Mouse (Mus musculus): ENCODE data around the gene Gp1ba.

The Gp1ba gene

DNA sequence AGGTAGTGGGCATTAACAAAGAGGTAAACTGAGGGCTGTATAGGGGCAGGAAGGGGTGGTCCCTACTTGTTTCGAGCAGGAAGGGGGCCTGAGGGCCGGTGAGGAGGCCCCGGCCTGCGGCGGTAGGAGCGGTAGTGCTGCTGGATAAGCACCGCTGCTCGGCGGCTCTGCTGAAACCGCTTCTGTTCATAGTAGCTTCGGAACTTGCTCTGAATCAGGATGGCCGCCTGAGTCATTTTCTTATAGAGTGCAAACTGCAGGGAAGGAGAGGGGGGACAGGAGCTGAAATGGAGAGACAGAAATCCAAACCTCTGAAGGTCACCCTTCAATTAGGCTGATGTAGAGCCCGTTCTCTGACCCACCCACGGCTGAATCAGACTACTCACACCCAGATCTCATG, 31.6 kb downstream of the Gp1ba start:
- DNase-seq: peak in 1 of 2 experiments; percentile 45

DNA sequence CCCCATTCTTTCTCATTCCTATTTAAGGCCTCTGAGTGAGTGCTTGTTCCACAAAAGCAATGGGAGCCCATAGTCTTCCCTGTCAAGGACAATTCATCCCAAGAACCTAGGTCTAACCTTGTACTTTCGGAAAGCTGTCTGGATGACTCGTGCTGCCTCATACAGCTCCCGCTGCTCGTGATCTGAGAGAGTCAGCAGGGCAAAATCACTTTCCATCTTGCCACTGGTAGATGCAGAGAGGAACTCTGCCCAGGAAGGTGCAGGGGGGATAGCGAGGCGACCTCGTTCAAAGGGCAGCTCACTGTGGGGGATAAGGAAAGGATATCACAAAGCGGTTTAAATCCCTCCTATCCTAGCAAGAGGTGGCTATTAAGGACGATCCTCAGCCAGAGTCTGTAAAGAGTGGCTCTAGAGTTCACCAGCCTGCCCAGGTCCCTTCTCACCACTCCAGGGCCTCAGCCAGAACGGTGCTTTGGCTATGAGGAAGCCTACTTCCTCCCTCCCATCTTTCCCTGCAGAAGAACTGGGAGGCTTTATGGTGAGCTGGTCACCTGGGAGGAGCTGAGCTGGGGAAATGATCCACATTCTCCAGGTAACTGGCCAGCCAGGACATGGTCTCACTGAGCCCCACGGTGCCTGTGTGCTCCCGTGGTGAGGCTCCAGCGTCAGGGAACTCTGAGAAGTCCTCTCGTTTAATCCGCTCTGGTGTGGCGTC, 32.6 kb downstream of the Gp1ba start:
- DNase-seq: peak; percentile 25 to 36

DNA sequence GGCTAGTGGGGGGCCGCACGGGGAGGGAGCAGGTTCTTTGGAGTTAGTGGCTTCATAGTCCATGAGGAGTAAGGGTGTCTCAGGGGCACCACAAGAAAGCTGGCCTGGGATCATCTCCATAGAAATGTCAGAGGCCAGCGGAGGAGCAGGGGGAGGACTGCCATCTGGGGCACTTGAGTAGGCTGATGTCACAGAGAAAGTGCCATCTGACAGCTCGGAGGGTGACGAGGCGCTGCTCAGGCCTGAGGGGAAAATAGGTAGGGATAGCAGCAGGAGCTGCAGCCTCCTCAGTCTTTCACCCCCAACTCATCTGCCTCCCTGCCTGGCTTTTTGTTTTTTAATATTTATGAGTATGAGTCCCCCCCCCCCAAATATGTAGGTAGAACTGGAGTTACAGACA, 35.1 kb downstream of the Gp1ba start:
- DNase-seq: no peak

DNA sequence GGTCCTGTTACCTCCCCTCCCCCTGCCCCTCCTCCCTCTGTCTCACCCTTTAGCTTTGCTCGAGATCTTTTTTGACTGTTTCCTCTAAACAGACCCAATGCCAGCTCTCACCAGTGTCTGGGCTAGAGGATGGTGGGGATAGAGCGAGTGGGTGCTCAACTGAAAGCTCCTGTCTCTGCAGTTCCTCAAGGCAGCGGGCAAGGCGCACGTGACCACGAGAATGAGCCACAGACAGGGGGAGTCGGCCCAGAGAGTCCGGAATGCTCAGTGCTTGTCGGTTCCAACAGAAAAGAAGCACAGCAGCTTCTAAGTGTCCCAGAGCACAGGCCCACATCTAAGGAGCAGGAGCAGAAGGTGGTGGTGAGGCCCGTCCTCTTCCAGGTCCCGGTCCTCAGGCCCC, 35.6 kb downstream of the Gp1ba start:
- no peak for DNase-seq

DNA sequence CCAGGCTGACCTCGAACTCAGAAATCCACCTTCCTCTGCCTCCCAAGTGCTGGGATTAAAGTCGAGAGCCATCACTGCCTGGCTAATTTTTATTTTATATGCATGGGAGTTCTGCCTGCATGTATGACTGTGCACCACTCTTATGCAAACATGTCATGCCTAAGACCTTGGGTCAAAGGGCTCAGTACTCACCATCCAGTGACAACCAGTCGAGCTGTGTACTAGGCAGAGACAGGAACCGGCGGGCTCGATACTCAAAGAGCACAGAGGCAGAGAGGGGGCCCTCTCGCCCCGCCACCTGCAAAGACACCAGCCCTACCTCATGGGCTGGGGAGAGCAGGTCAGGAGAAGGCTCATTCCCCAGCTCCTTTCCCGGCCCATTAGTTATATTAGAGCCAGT, 39.2 kb downstream of the Gp1ba start:
- DNase-seq: no peak

DNA sequence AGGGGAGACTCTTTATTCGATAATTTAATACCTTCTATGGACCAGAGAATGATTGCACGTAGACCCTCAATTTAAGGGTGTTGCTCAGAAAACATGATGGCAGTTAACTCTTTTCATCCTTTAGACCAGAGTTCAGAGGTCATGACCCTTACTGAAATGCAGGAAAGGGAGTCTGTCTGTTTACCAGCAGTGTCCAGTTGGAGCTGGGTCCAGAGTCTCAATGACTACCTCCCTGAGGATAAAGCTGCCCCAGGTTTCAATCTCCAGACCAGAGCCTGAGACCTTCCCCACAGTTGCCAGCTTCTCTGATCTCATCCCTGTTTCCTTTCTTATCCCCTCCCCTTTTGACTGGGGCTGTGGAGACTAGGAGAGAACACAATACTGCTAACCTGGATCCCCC, 39.7 kb downstream of the Gp1ba start:
- DNase-seq: no peak

DNA sequence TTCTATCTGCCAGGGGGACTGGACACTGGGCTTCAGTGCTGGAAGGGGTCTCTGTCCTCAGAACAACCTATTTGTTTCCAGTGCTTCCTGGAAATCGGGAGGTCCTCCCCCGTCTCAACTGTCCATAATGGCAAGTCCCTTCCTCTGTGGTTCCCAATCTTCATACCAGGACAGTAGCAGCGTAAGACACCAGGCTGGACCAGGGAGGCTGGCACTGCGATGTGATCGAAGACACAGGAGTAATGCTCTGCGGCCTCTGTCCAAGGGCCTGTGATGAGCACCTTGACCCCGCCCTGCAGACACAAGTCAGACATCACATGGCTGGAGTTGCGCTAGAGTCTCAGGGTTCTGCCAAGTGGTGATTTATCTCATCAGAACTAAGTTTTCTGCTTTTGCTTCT, 40.4 kb downstream of the Gp1ba start:
- DNase-seq: no peak

DNA sequence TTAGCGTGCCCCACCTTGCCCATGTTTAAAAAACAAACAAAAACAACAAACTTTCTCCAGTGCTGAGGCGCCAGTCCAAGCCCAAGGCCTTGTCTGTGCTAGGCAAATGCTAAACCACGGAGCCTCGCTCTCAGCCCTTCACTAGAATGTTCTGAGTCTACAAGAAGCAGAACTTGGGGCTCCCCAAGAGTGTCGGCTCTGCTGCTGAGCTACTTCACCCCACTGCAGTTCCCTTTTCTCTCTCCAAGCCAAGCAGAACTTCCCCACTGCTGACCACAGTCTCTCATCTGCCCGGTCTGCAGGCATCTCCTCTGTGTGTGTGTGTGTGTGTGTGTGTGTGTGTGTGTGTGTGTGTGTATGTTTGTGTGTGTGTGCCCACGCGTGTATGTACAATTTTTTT, 41.0 kb downstream of the Gp1ba start:
- no peak for DNase-seq

DNA sequence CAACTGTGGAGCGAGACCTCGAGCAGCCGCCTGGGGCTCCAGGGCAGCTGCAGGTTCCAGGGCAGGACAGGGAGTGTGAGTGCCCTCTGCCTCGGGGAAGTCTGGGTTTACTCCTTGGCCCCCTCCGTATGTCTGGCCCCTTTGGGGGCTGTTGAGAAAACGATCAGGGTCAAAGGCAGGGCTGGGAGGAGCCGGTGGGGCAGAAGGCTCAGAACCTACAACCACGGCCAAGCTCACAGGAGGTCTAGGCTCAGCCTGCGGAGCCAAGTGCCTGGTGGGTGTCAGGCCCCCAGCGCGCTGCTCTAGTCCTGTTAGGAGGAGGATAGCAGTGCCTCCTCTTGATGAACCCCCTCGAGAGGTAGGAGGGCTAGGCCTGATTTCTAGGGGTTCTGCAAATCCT, 42.2 kb downstream of the Gp1ba start:
- no peak for DNase-seq

DNA sequence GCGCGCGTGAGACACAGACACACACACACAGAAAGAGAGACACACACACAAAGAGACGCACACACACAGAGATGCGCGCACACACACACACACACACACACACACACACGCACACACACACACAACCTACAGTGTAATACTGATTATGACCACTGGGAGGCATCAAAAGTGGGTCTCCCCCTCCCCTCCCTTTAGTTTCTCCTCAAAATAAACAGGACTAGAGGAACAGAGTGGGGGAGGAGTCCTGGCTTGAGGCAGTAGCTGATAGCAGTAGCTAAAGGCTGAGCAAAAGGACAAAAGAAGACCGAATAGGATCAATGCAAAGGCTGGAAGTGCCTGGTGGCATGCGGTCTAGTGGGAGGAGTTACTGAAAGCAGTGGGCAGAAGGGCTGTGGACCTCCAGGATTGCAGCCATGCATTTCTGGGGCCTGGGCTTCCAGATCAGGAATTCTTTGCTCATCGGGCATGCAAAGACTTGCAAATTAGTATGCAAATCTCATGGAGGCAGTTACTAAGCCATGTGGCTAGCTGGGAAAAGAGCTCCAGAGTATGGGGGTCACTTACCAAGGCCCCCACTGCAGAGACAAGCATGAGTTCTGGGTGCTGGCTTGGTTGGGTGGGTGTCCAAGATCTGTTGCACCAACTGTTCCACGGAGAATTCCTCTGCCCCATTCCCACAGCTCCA, 43.1 kb downstream of the Gp1ba start:
- peak in 1 of 2 experiments; percentile 26 for DNase-seq

DNA sequence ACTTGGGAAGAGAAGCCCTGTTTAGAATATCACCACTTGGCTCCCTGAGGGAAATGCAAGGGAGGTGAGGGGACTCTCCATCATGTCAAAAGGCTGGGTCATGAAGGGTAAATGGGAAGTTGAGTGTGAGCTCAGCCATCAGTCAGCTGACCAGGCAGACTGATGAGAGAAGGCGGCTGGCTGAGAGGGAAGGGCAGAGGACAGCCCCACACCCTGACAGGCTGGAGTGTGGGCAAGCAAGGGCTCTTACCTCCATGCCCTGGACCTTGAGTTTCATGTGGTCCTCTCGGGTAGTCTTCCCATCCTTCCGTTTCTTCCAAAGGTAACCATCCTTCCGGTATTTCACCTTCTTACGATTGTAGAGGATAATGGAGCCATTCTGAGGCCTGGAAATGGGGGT, 44.7 kb downstream of the Gp1ba start:
- DNase-seq: no peak

DNA sequence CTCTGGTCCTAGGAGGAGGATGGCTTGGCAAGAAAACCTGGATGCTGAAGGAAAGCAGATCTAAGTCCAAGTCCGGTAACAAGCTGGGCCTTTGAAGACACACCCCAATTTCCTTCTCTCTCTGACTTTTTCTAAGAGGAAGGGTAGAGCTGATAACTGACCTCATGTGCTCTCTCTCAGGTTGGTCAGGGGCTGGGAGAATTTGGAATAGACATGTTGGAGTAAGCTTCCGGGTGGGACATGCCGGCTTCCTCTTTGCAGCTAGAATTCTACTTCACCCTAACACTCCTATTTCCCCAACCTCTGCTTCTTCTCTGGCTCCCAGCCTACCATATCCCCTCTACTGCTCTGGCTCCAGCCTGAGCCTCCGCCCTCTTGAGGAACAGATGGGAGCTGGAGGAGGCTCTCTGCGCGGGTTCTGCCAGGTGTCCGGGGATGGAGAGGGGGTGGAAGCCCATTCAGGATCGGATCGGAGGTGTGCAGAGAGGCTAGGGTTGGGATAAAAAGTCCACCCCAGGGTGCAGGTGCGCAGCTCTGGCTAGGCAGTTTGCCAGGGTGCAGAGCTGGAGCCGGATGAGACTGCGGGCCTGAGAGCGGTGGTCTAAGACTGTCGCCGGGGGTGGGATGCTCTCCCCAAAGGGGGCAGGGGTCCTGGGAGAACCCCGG, 48.1 kb downstream of the Gp1ba start:
- peak; percentile 24 to 49 for DNase-seq

DNA sequence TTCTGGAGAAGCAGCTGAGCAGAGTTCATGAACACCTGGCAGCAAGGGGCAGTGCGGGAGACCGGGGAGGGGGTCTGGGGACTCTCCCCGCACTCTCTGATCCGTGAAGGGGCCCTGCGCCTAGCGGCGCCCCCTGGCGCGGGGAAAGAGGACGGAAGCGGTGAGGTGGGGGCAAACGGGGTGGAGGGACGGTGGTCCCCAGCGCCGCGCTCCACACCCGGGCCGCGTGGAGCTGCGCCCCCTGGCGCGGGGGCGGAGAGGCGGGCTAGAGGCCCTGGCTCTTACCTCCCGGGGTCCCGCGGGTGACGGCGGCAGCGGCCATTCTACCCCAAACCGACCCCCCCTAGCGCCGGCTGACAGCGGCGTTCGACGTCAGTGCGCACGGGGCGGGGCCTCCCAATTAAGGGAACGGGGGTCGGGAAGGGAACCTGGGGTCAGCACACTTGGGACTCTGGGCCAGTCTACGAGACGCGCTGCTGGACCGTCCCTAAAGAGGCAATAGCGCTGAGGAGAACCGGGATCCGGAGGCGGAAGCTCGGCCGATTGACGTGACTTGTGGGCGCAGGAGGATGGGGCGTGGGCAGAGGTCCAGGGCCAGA, 48.8 kb downstream of the Gp1ba start, which contains the start of gene Camta2:
Gene Camta2 (minus strand): TSS at position 505 of the 599 bp plus-strand sequence.
- DNase-seq: peak; percentile 93 to 96

DNA sequence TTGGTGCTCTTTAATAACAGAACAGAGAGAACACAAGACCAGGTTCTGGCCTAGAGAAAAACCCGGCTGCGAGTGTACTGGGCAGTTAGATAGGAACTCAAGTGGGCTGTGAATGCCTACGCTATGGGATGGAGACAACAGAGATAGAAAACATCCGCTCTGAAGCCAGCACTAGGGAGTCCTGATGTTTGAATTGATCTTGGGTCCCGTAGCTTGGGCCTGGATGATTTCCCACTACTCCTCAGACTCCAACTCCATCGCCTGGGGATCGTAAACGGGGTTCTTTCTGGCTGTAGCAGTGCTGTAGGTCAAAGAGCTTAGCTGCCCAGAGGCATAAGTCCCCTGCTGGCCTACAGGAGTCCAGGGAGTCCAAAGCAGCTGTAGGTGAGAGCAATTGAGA, 49.5 kb downstream of the Gp1ba start:
- DNase-seq: peak in 1 of 2 experiments; percentile 20

DNA sequence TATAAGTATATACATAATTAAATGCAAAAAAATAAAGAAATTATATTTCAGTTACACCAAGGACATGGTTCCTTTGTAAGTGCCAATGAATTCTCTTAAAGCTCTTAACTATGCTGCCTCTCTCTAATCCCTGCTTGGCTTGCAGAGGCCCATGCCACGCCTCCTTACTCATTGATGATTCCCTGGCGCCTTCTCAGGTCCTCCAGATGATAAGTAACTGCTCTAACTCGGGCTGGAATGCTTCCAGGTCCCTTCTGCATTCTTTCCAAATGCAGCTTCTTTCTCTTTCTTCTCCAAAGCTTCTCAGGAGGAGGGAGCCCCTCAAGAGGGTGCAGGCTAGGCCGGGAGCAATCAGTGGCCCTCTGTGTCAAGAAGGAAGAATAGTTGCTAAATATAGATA, 50.7 kb downstream of the Gp1ba start:
- DNase-seq: peak; percentile 55 to 63
